Mouse (Mus musculus) gonadal fat pad, adult 2 months (tissue): Measurements from ENCODE around the gene Gm6509. TPM values are rescaled to one million over a fixed set of nuclear protein-coding genes. Genes with fewer than 3 reads are reported as not detected.
"Not testable (repeated sequence)": the region's sequence is repeated elsewhere in the genome, so short reads cannot be mapped to it uniquely, and the experiment has no call there.

ENCODE experiments used
- DNase-seq: peaks from one replicate; pipeline ENCODE4 v3.0.0-alpha.2; 2012; ENCODE audit warnings: low read depth
- polyA plus RNA-seq: library from polyadenylated mRNA; depleted of rRNA; stranded (reverse); fragments of >200 nt; gene quantifications from 2 replicates; pipeline ENCODE4 v1.2.3, GENCODE M21; 2012; rRNA removed

The Gm6509 gene
- not detected in 2 replicates for polyA plus RNA-seq

DNA sequence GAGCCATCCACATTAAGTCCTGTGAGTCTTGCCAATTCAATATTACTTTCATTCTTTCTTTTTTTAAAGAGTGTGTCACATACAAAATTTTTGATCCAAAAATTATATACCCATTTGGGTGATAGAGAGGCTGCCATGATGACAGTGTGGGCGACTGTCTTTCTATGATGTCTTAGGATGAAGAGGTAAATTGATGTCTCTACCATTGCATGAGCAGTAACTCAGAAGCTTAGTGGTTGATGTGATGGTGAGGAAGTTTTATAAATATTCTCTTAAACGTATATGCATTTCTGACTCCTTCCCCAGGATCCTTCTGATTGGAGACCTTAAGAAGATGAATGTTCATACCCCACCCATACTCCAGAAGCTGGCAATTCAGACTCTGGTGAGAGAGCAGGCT, at the start of gene Gm6509:
Gene Gm6509, plus strand, starts transcription at position 301 of the 400 bp plus-strand sequence.
- not testable (repeated sequence) for DNase-seq

DNA sequence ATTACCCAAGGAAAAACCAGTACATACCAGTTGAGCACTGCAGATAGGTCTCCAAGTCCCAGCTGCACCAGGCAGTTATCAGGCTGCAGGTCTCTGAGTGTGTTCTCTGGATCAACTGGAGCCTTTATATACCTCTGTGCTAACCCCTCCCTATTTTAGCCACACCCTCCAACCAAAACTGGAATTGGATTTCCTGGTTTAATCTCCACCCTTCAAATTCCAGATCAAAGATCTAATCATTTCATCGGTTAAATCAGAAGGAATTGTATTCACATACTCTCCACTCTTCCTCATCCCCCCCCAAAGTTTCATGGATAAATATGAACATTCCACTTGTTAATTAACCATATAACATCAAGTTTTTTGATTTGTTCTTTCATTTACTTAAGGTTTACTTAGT, 7.5 kb upstream of the Gm6509 start, which contains the start of gene Gm3147:
Gene Gm3147, minus strand, starts transcription at position 101 of the 400 bp plus-strand sequence.
- DNase-seq: not testable (repeated sequence)

DNA sequence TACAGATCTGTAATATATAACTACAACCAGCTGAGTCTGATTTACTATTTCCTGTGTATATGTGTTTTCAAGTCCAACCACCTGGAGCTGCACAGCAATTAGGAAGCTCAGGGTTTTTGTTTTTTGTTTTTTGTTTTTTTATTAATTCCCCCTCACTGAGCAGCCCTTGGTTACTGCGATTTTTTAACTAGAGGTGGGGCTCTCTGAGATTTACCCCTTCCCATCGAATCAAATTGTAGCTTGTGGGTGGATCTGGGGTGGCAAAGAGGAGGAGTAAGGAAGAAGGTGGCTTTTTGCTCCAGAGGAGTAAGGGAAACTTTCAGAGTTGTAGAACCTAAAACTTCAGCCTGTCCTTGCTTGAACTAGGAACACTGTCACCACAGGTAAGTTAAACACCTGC, 24.3 kb downstream of the Gm6509 start, which contains the start of gene Gm6205:
Gene Gm6205, plus strand, starts transcription at position 301 of the 400 bp plus-strand sequence.
- not testable (repeated sequence) for DNase-seq

Other genes with a start within 250 kb of the Gm6509 start
- not detected in 2 replicates for gene Gm7682, start 178.2 kb upstream of the Gm6509 start, polyA plus RNA-seq
- gene Gm3139, start 97.7 kb upstream of the Gm6509 start, polyA plus RNA-seq: not detected in 2 replicates
- not detected in 2 replicates for gene Gm3147, start 7.6 kb upstream of the Gm6509 start, polyA plus RNA-seq
- not detected in 2 replicates for gene Gm6205, start 24.4 kb downstream of the Gm6509 start, polyA plus RNA-seq
- not detected in 2 replicates for gene Gm3183, start 241.5 kb downstream of the Gm6509 start, polyA plus RNA-seq